Mouse (Mus musculus) 416B (cell line): ENCODE data around the gene Cd163.

Source experiments
- DNase-seq: peaks from one replicate; pipeline ENCODE4 v3.0.0; 2011; ENCODE audit warnings: low read depth

The Cd163 gene

DNA sequence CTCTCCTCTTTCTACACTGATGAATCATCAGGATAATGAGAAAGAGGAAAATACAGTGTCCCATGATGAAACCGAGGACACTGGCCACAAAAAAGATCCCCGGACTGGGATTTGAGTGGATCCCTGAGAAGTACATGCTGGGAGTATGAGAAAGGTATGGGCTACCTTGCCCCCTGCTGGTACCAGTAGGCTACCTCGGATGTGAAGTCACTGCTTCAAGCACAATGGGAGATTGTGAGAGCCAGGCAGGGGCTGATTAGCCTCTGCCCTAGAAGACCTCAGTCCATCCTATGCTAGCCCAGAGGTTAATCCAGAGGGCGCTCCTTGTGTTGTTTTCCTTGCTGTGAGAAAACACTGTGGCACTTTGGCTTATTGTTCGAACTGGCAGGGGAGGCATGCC lies 59.9 kb downstream of the Cd163 start:
- peak; percentile 47 for DNase-seq

DNA sequence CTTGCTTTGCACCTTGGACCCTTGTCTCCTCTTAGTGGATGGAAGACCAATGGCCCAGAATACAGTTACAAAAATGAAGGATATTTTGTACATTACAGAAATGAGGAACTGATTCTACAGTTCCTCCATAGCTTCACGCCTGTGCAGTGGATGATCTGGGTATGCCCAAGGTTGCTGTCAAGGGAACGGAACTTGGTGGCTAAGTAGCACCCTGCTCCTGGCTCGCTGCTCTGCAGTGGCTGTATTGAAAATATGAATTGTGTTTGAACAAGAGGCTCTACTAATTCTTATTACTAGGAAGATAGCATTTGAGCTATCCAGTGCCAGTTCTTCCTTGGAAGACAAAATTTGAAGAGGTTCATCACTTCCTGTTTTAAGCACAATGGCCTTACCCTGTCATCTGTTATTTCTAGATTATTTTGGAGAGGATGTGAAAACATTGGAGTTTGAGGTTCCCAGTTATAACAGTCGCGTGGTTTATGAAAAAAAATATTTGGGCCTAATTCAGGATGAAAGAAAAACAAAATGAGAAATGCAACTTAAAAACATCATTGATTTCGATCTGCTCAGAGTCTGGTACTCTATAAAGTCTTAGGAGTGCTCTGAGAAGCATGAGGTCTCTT lies 69.2 kb downstream of the Cd163 start:
- DNase-seq: peak; percentile 35

DNA sequence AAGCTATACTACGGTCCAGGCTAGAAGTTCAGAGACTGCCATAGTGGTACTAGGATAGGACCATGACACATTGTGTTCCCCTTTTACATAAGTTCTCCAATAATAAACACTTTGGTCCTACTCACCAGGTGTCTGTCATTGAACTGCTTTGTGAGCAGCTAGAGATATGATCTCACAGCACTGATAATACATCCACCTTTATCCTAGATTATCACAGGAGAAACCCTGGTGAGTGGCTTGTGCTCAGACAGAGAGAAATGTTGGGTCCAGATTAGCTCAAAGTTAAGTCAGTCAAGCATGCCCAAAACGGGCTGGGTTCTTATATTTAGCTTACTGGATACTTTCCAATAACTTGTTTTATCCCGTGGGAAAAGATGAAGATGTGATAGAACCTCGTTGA lies 70.2 kb downstream of the Cd163 start:
- no peak for DNase-seq

DNA sequence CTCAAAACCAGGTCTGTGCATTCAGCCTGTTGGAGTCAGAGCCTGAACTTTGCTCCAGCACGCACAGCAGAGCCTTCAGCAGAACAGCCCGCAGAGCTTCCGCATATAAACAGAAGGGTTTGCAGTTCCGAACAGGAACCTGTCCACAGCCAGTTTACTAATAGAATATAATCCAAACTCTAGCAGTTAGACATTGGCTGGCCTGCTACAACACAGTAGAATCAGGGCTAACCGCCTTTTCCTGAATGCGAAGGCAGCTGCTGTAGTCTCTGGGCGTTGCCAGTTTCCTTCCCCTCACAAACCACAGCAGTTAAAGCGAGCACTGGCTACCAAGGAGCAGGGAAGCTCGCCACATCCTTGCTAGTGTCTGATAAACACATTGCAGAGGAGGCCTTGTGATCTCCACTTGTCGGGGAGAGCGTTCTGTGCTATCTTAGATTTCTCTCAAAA lies 71.0 kb downstream of the Cd163 start:
- DNase-seq: peak; percentile 99

DNA sequence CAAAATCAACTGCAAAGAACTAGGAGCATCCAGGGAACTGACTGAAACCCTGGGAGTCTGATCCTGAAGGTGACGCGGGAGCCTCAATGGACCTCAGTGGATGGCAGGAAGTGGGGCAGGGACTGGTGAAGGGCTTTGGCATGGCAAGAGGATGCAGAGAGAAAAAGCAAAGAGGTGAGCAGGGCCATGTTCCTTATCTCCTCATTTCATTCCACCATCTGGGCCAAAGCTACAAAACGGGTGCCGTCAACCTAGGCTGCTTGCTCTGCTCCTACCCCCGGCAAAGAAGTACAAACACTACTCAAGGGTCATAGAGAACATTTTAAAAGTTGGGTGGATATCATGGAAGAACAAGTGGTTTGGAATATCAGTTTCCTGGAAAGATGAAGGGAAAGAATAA lies 71.9 kb downstream of the Cd163 start:
- peak; percentile 57 for DNase-seq

DNA sequence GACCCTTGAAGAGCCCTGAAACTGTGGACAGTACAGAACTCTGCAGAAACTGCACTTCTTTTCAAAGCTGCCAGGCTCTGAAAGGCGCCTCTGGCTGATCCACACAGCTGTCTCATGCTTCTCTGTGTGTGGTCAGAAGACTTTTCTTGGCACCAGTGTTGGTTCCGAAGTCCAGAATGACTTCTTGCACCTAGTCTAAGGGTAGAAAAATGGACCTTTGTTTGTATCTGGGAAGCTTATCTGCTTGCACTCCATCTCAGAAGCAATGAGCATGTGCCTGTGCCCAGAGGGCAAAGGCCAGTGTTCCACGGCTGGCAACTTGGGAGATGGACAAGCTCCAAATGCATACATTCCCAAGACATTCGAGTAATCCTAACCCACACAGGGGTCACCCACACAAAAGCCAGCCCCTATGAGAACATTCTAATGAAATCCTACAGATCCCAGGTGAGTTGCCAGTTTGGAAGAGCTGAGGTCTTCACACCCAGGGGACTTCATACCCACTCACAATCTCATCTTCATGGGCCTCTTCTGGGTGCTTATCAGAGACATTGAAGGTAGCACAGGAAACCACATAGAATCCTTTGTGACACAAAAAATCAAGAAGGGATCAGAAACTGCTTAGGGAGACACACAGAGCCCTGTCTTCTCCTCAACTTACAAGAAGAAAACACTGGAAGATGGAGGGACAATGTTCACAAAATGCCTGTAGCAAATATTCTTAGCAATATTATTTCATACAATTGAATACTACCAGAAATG lies 73.2 kb downstream of the Cd163 start:
- no peak for DNase-seq

DNA sequence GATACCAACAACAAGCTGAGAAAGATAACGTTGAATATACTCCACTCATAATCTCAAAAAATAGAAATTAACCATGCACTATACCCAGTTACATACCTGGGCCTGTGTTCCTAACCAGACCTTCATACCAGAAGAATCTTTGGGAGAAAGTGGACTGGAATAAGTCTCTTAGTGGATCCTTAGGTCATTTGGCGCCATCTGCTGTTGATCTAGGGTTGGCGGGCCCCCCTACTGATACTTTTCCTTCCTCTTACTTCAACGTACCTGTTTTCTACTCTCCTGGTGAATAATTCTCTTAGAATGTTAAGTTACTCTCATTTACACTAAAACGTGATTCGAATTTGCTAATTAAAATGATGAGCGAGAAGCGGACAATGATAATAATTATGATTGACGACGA lies 74.9 kb downstream of the Cd163 start:
- DNase-seq: peak; percentile 84
